Mouse (Mus musculus) testis, postnatal 10 days (tissue): Measurements from ENCODE around the gene Plekha7.

Source experiments
- DNase-seq: peaks from one replicate; pipeline ENCODE4 v3.0.0; 2021; ENCODE audit warnings: low spot score

Plekha7 gene

GRCm38 (mm10) chr7:116248536-116248935, 59.6 kb downstream of the Plekha7 start:
- DNase-seq, result no peak

GRCm38 (mm10) chr7:116247377-116247729, 60.8 kb downstream of the Plekha7 start:
- peak; percentile 61 for DNase-seq

DNA sequence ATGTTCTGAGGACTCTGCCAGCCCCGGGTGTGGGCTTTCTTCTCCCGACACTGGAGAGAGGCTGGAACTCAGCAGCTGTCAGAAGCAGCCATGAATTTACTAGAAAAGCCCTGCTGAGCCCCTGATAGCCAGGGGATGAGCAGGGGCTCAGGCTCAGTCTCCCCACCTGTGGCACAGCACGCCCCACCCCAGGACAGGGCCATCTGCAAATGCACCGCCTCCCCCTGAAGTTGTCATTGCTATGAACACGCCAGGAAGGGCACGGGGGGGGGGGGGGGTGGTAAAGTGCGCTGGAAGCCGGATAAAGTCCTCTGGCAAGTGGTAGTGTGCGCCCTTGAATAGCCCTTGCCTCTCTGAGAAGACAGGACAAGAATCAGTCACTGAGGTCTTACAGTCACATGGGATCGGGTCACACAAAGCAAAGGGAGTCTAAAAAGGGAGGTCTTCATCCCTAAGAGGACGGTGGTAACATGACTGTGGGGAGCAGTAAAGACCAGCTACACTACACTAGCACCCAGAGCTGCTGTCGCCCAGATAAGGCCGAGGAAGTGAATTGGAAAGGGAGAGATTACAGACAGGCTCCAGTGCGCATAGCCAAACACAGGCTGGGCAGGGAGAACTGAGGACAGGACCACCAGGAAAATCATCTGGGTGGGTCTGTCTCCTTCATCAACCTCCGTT, 61.3 kb downstream of the Plekha7 start:
- DNase-seq, result no peak

- DNase-seq, result no peak
These were observed 62.1 kb downstream of the Plekha7 start for GRCm38 (mm10) chr7:116245815-116246695.

- DNase-seq, result no peak
These were observed 63.6 kb downstream of the Plekha7 start for GRCm38 (mm10) chr7:116244302-116245165.

- DNase-seq, result no peak
These were observed 65.4 kb downstream of the Plekha7 start for GRCm38 (mm10) chr7:116242810-116243209.

- no peak for DNase-seq
These were observed 66.6 kb downstream of the Plekha7 start for GRCm38 (mm10) chr7:116241601-116242000.

DNA sequence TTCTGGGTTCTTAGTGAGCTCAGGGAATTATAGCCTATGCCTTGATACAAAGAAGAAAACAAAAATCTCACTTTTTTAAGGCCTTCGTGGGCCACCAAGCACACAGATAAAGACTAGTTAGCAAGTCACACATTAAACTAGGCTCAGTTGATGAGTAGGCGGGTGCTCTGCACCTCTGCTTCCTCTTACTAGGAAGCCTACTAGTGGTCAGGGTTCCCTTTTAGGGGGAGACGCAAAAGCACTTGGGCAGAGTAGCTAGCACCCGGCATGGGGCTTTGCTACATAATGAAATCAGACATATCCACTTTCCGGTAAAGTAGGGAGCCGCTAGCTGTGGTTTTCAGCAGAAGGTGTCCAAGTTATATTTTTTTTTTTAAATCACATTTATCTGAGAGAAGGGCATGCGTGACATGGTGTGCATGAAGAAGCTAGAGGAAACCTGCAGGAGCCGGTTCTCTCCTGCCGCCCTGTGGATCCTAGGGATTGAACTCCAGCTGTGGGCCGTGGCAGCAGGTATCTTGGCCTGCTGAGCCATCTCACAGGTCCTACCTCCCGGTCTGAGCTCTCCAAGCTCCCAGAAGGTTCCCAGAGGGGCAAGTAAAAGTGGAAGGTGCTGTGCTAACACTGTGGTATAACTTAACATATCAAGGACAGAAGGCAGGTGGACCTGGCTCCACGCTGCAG, 67.2 kb downstream of the Plekha7 start:
- no peak for DNase-seq

GRCm38 (mm10) chr7:116240353-116240752, 67.8 kb downstream of the Plekha7 start:
- no peak for DNase-seq

DNA sequence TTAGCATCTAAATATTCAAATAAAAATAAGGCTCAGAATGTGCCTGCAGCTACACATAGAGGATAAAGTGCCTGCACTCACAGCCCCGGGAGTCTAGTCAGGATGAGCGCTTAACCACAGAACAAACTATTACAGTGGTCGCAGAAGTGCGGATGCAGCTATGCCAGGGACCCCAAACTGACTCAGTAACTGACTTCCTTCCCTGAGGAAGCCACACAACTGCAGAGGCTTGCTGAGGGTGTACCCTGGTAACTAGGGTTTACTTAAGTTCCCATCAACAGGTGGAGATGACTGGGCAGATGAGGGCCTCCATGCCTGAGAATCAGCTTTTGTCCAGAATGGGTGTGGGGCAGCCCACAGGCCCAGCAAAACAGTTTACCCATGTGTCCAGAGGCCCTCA, 69.9 kb downstream of the Plekha7 start:
- no peak for DNase-seq

DNA sequence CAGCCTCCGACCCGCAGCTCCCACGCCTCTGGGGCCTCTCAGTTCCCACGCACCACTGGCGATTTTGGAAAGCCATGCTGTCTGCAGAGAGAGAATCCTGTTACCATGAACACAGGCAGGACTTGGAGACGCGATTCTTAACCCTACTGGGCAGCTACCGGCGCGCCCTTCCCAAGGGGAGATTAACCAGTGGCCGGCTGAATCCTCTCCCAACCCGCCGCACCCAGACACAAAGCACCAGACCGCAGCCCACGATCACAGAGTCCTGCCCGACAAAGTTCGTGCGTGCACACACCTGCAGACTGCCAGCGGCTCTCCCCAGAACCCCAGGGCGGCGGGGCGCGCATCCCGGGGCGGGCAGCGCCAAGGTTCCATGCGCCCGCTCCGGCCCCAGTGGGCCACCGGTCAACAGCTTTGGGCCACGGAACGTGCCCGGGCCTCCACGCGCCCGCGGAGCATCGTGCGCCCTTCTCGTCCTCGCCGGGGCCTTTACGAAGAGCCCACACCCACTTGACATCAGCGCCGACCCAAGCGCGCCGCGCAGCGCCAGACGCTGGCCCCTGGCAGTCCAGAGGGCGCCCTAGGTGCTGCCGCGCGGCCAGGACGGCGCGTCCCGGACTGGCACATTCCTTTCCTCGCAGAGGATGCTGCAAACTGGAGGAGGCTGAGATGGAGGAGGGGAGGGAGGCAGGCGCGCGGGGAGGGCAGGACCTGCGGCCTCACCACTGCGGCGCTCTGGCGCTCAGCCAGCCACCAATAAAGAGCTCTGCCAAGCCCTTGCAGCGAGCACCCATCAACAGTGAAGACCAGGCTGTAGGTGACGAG, 70.8 kb downstream of the Plekha7 start:
- peak; percentile 76 for DNase-seq

- DNase-seq, result no peak
These were observed 71.6 kb downstream of the Plekha7 start for GRCm38 (mm10) chr7:116236608-116237007.

GRCm38 (mm10) chr7:116234287-116234806, 73.8 kb downstream of the Plekha7 start:
- DNase-seq, result peak; percentile 62

DNA sequence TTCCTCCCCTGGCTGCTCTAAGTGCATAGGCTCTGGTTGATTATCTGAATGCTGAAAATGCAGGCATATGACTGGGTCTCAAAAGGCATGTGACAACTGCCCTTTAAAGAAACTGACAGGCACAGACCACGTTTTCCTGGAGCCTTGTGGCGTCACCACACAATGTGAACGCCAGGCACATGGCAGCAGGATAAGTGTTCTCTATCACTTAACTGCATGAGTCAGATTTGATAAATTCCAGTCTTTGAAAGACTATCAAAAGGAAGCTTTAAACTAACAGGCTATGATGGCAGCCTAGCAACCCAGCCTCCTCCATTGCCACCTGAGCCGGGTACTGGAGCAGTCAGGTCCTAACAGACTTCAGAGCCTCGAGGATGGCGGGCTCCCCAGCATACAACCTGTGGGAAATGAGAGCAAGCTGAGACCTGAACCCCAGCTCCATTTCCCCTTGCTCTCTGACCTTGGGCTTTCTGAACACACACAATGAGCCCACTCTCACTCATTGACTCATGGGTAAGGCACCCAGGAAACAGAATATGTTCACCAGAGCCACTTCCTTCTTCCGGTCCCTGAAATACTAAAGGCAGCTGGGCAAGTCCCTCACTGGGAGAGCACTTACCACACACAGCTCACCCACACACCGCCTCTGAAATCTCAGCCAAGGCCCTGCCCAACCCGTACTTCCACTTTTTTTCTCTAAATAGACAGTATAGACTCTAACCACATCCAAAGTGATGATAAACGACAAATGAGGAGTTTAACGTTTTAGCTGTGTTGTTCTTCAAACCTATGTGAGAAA, 77.2 kb downstream of the Plekha7 start:
- DNase-seq, result no peak

- no peak for DNase-seq
These were observed 81.3 kb downstream of the Plekha7 start for GRCm38 (mm10) chr7:116226877-116227282.

DNA sequence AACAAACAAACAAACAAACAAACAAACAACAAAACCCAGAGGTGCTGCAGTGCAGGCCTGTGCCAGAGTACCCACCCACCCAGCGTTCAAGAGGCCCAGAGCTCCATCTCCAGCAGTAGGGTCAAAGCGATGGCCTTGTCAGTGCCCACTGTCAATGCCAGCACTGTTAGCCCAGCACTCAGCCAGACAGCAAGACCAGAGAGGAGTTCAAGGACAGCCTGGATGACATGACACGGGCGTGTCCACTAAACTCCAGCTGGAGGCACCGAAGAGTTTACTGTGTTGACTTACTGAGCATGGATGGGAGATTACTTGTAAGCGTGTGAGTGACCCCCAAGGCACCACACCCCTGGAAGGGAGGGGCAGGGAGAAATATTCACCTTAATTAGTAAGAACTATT, 81.9 kb downstream of the Plekha7 start:
- no peak for DNase-seq

GRCm38 (mm10) chr7:116224543-116224942, 83.6 kb downstream of the Plekha7 start:
- no peak for DNase-seq

- no peak for DNase-seq
These were observed 85.0 kb downstream of the Plekha7 start for GRCm38 (mm10) chr7:116223010-116223783.
